Mouse (Mus musculus) lung, adult 2 months (tissue): ENCODE data around the gene Gabrb1.

Experiments
- CTCF ChIP-seq: fragments of 200-500 bp; IDR thresholded peaks from 2 replicates; pipeline ENCODE4 v1.5.1; 2011; ENCODE audit warnings: mild to moderate bottlenecking, low read length, control low read depth; ENCODE audit not compliant: insufficient read depth
- POLR2A ChIP-seq: fragments of 200-500 bp; IDR thresholded peaks from 2 replicates; pipeline ENCODE4 v1.6.1; 2011; ENCODE audit warnings: low read depth, mild to moderate bottlenecking, control low read depth, low read length, borderline replicate concordance; ENCODE audit errors: extremely low read depth

- no peak for TF ChIP-seq POLR2A
- TF ChIP-seq CTCF: no peak
Measured at GRCm38 (mm10) chr5:72148679-72149078, 490.8 kb downstream of the Gabrb1 start.
